Mouse (Mus musculus) embryonic facial prominence, embryonic 12.5 days (tissue): ENCODE data around the gene Neurod2. TPM values are rescaled to one million over a fixed set of nuclear protein-coding genes. Genes with fewer than 3 reads are reported as not detected.

Source experiments
- ATAC-seq: fragments of 200-750 bp; cut with Nextera tagmentation; 2 replicates; pipeline ENCODE4 v1.8.0; 2017; ENCODE audit not compliant: insufficient number of reproducible peaks, insufficient read depth, low FRiP score, low TSS enrichment
- H3K27ac ChIP-seq: fragments of 300-500 bp; sonication (generic); 2 replicates; pipeline ENCODE4 v1.5.1; 2016; ENCODE audit warnings: mild to moderate bottlenecking
- H3K27me3 ChIP-seq: fragments of 300-500 bp; sonication (generic); 2 replicates; pipeline ENCODE4 v1.6.1; 2016; ENCODE audit warnings: mild to moderate bottlenecking, moderate library complexity
- H3K36me3 ChIP-seq: fragments of 300-500 bp; sonication (generic); 2 replicates; pipeline ENCODE4 v1.6.1; 2016; ENCODE audit warnings: mild to moderate bottlenecking
- H3K4me1 ChIP-seq: fragments of 300-500 bp; sonication (generic); 2 replicates; pipeline ENCODE4 v1.6.1; 2016
- H3K4me2 ChIP-seq: fragments of 300-500 bp; sonication (generic); replicated peaks from 2 replicates; pipeline ENCODE4 v1.6.1; 2016; ENCODE audit warnings: mild to moderate bottlenecking, moderate library complexity
- H3K4me3 ChIP-seq: fragments of 300-500 bp; sonication (generic); 2 replicates; pipeline ENCODE4 v1.5.1; 2016; ENCODE audit warnings: mild to moderate bottlenecking
- H3K9ac ChIP-seq: fragments of 300-500 bp; sonication (generic); 2 replicates; pipeline ENCODE4 v1.6.1; 2016; ENCODE audit warnings: mild to moderate bottlenecking, moderate library complexity
- H3K9me3 ChIP-seq: fragments of 300-500 bp; sonication (generic); 2 replicates; pipeline ENCODE4 v1.6.1; 2016; ENCODE audit warnings: mild to moderate bottlenecking, moderate library complexity
- WGBS: fragments of 180-500 bp; shearing (Covaris S2); methylation state at CpG from one replicate; pipeline ENCODE4 v1.1.7; 2016; 5-methylcytosine and 5-hydroxymethylcytosine counted together
- polyA plus RNA-seq: library from polyadenylated mRNA; unstranded; fragments of >200 nt; fragmentation: Nextera tagmentation; extraction: Ambion mirVana; gene quantifications from 2 replicates; pipeline ENCODE4 v1.2.1, GENCODE M21; 2016

Gene Neurod2
- polyA plus RNA-seq, 1 experiment from 2014 or later = 0.27 TPM

- no peaks in the 10 kb centered on the region for H3K9me3 ChIP-seq
- H3K4me3 ChIP-seq = no peak overlapping the region
- WGBS = 3% methylated on average over 5 of the region's 5 CpGs
- no peak overlapping the region for H3K9ac ChIP-seq
- H3K27me3 ChIP-seq = peaks cover 61% of the 10 kb centered on the region
- H3K27ac ChIP-seq = no peak overlapping the region
- ATAC-seq = no peak
- H3K36me3 ChIP-seq = no peaks in the 10 kb centered on the region
- H3K4me1 ChIP-seq = 0 out of 2 replicates have a peak, but pooled peaks cover 6% of the 10 kb centered on the region
- no peak overlapping the region for H3K4me2 ChIP-seq
Measured at GRCm38 (mm10) chr11:98296277-98296676, 33.2 kb downstream of the Neurod2 start.

- Histone ChIP-seq H3K9ac (peak overlapping the region; percentile 78), H3K4me1 (0 out of 2 replicates have a peak, but pooled peaks cover 6% of the 10 kb centered on the region), H3K9me3 (no peaks in the 10 kb centered on the region), H3K27ac (no peak overlapping the region), H3K36me3 (no peaks in the 10 kb centered on the region), H3K4me2 (peak overlapping the region; percentile 96), H3K27me3 (peaks cover 57% of the 10 kb centered on the region), H3K4me3 (peak overlapping the region; percentile 75)
- ATAC-seq = no peak
- WGBS = 5% methylated on average over 9 of the region's 9 CpGs
Measured at GRCm38 (mm10) chr11:98295013-98295585, 34.3 kb downstream of the Neurod2 start.

GRCm38 (mm10) chr11:98294188-98295012 is 35.0 kb downstream of the Neurod2 start:
- 0 out of 2 replicates have a peak, but pooled peaks cover 6% of the 10 kb centered on the region for H3K4me1 ChIP-seq
- H3K27me3 ChIP-seq = peaks cover 53% of the 10 kb centered on the region
- 2% methylated on average over 57 of the region's 58 CpGs for WGBS
- H3K4me2 ChIP-seq = peak overlapping the region; percentile 96
- ATAC-seq = peak; percentile 54; the same call in 1 of the 2 replicates
- no peaks in the 10 kb centered on the region for H3K36me3 ChIP-seq
- peak overlapping the region; percentile 75 for H3K4me3 ChIP-seq
- no peak overlapping the region for H3K27ac ChIP-seq
- no peaks in the 10 kb centered on the region for H3K9me3 ChIP-seq
- peak overlapping the region; percentile 78 for H3K9ac ChIP-seq

GRCm38 (mm10) chr11:98293070-98293469 is 36.4 kb downstream of the Neurod2 start:
- peaks cover 40% of the 10 kb centered on the region for H3K27me3 ChIP-seq
- H3K4me2 ChIP-seq = no peak overlapping the region
- 38% methylated on average over 2 of the region's 2 CpGs for WGBS

GRCm38 (mm10) chr11:98290906-98291305 is 38.5 kb downstream of the Neurod2 start:
- H3K4me3 ChIP-seq = no peak overlapping the region
- no peak for ATAC-seq
- 0 out of 2 replicates have a peak, but pooled peaks cover 6% of the 10 kb centered on the region for H3K4me1 ChIP-seq
- 64% methylated on average over 2 of the region's 2 CpGs for WGBS
- H3K9me3 ChIP-seq = no peaks in the 10 kb centered on the region
- H3K9ac ChIP-seq = no peak overlapping the region
- no peaks in the 10 kb centered on the region for H3K36me3 ChIP-seq
- no peak overlapping the region for H3K4me2 ChIP-seq
- peaks cover 20% of the 10 kb centered on the region for H3K27me3 ChIP-seq
- no peak overlapping the region for H3K27ac ChIP-seq

More at GRCm38 (mm10) chr11:98293070-98293469, 36.4 kb downstream of the Neurod2 start:
- Histone ChIP-seq H3K4me1 (0 out of 2 replicates have a peak, but pooled peaks cover 6% of the 10 kb centered on the region), H3K4me3 (no peak overlapping the region), H3K27ac (no peak overlapping the region), H3K36me3 (no peaks in the 10 kb centered on the region), H3K9ac (no peak overlapping the region), H3K9me3 (no peaks in the 10 kb centered on the region)
- ATAC-seq = no peak

- peaks cover 10% of the 10 kb centered on the region for H3K27me3 ChIP-seq
- WGBS = 58% methylated on average over 13 of the region's 13 CpGs
Measured at GRCm38 (mm10) chr11:98289873-98290272, 39.6 kb downstream of the Neurod2 start.

GRCm38 (mm10) chr11:98287961-98288360 is 41.5 kb downstream of the Neurod2 start:
- H3K36me3 ChIP-seq = no peaks in the 10 kb centered on the region
- no peaks in the 10 kb centered on the region for H3K9me3 ChIP-seq
- H3K4me3 ChIP-seq = no peak overlapping the region
- H3K9ac ChIP-seq = no peak overlapping the region
- H3K27ac ChIP-seq = no peak overlapping the region
- H3K4me1 ChIP-seq = 0 out of 2 replicates have a peak, but pooled peaks cover 8% of the 10 kb centered on the region
- H3K4me2 ChIP-seq = no peak overlapping the region
- ATAC-seq = no peak
- WGBS = 53% methylated on average over 7 of the region's 7 CpGs
- H3K27me3 ChIP-seq = no peaks in the 10 kb centered on the region; the same call in 1 of the 2 replicates

More at GRCm38 (mm10) chr11:98289873-98290272, 39.6 kb downstream of the Neurod2 start:
- no peak for ATAC-seq
- Histone ChIP-seq H3K27ac (no peak overlapping the region), H3K9ac (0 out of 2 replicates have a peak overlapping the region, but pooled peaks have one; percentile 25), H3K36me3 (no peaks in the 10 kb centered on the region), H3K4me2 (no peak overlapping the region), H3K4me3 (no peak overlapping the region), H3K4me1 (0 out of 2 replicates have a peak, but pooled peaks cover 2% of the 10 kb centered on the region), H3K9me3 (no peaks in the 10 kb centered on the region)

GRCm38 (mm10) chr11:98287531-98287930 is 41.9 kb downstream of the Neurod2 start:
- no peak overlapping the region for H3K4me3 ChIP-seq
- WGBS = 36% methylated on average over 5 of the region's 5 CpGs
- H3K9ac ChIP-seq = no peak overlapping the region
- no peak overlapping the region for H3K4me2 ChIP-seq
- no peaks in the 10 kb centered on the region for H3K36me3 ChIP-seq
- no peak overlapping the region for H3K27ac ChIP-seq
- no peak for ATAC-seq
- H3K27me3 ChIP-seq = no peaks in the 10 kb centered on the region; the same call in 1 of the 2 replicates
- H3K4me1 ChIP-seq = 0 out of 2 replicates have a peak, but pooled peaks cover 8% of the 10 kb centered on the region
- H3K9me3 ChIP-seq = no peaks in the 10 kb centered on the region

GRCm38 (mm10) chr11:98285368-98285767 is 44.1 kb downstream of the Neurod2 start:
- no peaks in the 10 kb centered on the region for H3K9me3 ChIP-seq
- 0 out of 2 replicates have a peak, but pooled peaks cover 5% of the 10 kb centered on the region for H3K36me3 ChIP-seq
- 0 out of 2 replicates have a peak, but pooled peaks cover 8% of the 10 kb centered on the region for H3K4me1 ChIP-seq
- no peak overlapping the region for H3K4me2 ChIP-seq
- no peak overlapping the region for H3K4me3 ChIP-seq
- 45% methylated on average over 2 of the region's 2 CpGs for WGBS
- H3K27me3 ChIP-seq = no peaks in the 10 kb centered on the region; the same call in 1 of the 2 replicates
- H3K9ac ChIP-seq = no peak overlapping the region
- H3K27ac ChIP-seq = no peak overlapping the region
- ATAC-seq = no peak

GRCm38 (mm10) chr11:98284230-98284629 is 45.2 kb downstream of the Neurod2 start:
- Histone ChIP-seq H3K36me3 (0 out of 2 replicates have a peak, but pooled peaks cover 5% of the 10 kb centered on the region), H3K27ac (no peak overlapping the region), H3K27me3 (no peaks in the 10 kb centered on the region; the same call in 1 of the 2 replicates), H3K4me1 (0 out of 2 replicates have a peak, but pooled peaks cover 8% of the 10 kb centered on the region), H3K9ac (0 out of 2 replicates have a peak overlapping the region, but pooled peaks have one; percentile 27), H3K4me3 (peak overlapping the region; percentile 29), H3K4me2 (peak overlapping the region; percentile 48), H3K9me3 (no peaks in the 10 kb centered on the region)
- WGBS = 3% methylated on average over 14 of the region's 17 CpGs
- ATAC-seq = no peak

- 30% methylated on average over 9 of the region's 9 CpGs for WGBS
- Histone ChIP-seq H3K9me3 (no peaks in the 10 kb centered on the region), H3K36me3 (peaks cover 9% of the 10 kb centered on the region; the same call in 1 of the 2 replicates), H3K4me2 (peak overlapping the region; percentile 48), H3K4me3 (0 out of 2 replicates have a peak overlapping the region, but pooled peaks have one; percentile 29), H3K4me1 (0 out of 2 replicates have a peak, but pooled peaks cover 8% of the 10 kb centered on the region), H3K9ac (no peak overlapping the region), H3K27me3 (no peaks in the 10 kb centered on the region; the same call in 1 of the 2 replicates), H3K27ac (no peak overlapping the region)
- no peak for ATAC-seq
Measured at GRCm38 (mm10) chr11:98283740-98284139, 45.7 kb downstream of the Neurod2 start.
